Mouse (Mus musculus) megakaryocyte, adult 5-6 weeks (primary cell): ENCODE measurements around the gene Atp1a4. TPM values are rescaled to one million over a fixed set of nuclear protein-coding genes. Genes with fewer than 3 reads are reported as not detected.
"Not testable (repeated sequence)": the region's sequence is repeated elsewhere in the genome, so short reads cannot be mapped to it uniquely, and the experiment has no call there.

Source experiments
- ATAC-seq: 2 replicates; pipeline ENCODE4 v1.8.0; 2016; ENCODE audit warnings: mild to moderate bottlenecking, inconsistent platforms; ENCODE audit not compliant: poor library complexity, severe bottlenecking
- total RNA-seq, 2 experiments: library from RNA; stranded (forward) in 1 of 2; stranded (reverse) in 1 of 2; fragments of 153-499, 151-499 nt in 1 of 2; fragments of 221-1000, 200-1000 nt in 1 of 2; gene quantifications; 2 replicates each; pipeline versions ENCODE4 v1.2.3 to v1.2.4; 2015 to 2017

Gene Atp1a4
- total RNA-seq, 2 experiments from 2014 or later: not detected

GRCm38 (mm10) chr1:172283073-172283472 is 24.9 kb upstream of the Atp1a4 start:
- no peak for ATAC-seq

GRCm38 (mm10) chr1:172281522-172282254 is 23.5 kb upstream of the Atp1a4 start:
- ATAC-seq: no peak

- no peak for ATAC-seq
Measured at GRCm38 (mm10) chr1:172279768-172280509, 21.7 kb upstream of the Atp1a4 start.

GRCm38 (mm10) chr1:172278328-172278727 is 20.1 kb upstream of the Atp1a4 start:
- no peak for ATAC-seq

- peak; percentile 92 for ATAC-seq
Measured at GRCm38 (mm10) chr1:172277172-172277571, 19.0 kb upstream of the Atp1a4 start.

GRCm38 (mm10) chr1:172274547-172274946 is 16.3 kb upstream of the Atp1a4 start:
- no peak for ATAC-seq

GRCm38 (mm10) chr1:172274116-172274515 is 15.9 kb upstream of the Atp1a4 start:
- no peak for ATAC-seq

GRCm38 (mm10) chr1:172273386-172273785 is 15.2 kb upstream of the Atp1a4 start:
- no peak for ATAC-seq

- ATAC-seq: no peak
Measured at GRCm38 (mm10) chr1:172271765-172272164, 13.6 kb upstream of the Atp1a4 start.

- ATAC-seq: no peak
Measured at GRCm38 (mm10) chr1:172271208-172271607, 13.0 kb upstream of the Atp1a4 start.

- no peak for ATAC-seq
Measured at GRCm38 (mm10) chr1:172261477-172262078, 3.4 kb upstream of the Atp1a4 start, which contains the start of gene Igsf8. TSS of gene Igsf8 (plus strand) at chr1:172261641.

- peak; percentile 21; the same call in 1 of the 2 replicates for ATAC-seq
Measured at GRCm38 (mm10) chr1:172247679-172248078, 10.5 kb downstream of the Atp1a4 start.

GRCm38 (mm10) chr1:172247216-172247615 is 11.0 kb downstream of the Atp1a4 start:
- ATAC-seq: no peak

- ATAC-seq: not testable (repeated sequence)
Measured at GRCm38 (mm10) chr1:172244645-172245044, 13.6 kb downstream of the Atp1a4 start.

GRCm38 (mm10) chr1:172243547-172244205 is 14.5 kb downstream of the Atp1a4 start:
- no peak for ATAC-seq

- no peak for ATAC-seq
Measured at GRCm38 (mm10) chr1:172242401-172242800, 15.8 kb downstream of the Atp1a4 start.

- ATAC-seq: peak; percentile 72
Measured at GRCm38 (mm10) chr1:172240945-172241708, 17.1 kb downstream of the Atp1a4 start.

GRCm38 (mm10) chr1:172229215-172229614 is 29.0 kb downstream of the Atp1a4 start:
- ATAC-seq: no peak

- ATAC-seq: no peak
Measured at GRCm38 (mm10) chr1:172228209-172228608, 30.0 kb downstream of the Atp1a4 start.

- ATAC-seq: no peak
Measured at GRCm38 (mm10) chr1:172221297-172222063, 36.7 kb downstream of the Atp1a4 start.
